In genomic region chrX:134020664-134021063, GRCm38 (mm10) we compare ENCODE assay signal across 27 mouse cellular contexts. TPM values are rescaled to one million over a fixed set of nuclear protein-coding genes. Genes with fewer than 3 reads are reported as not detected.
DNase-seq lines count a peak whose midpoint lies in the region; ATAC-seq and TF ChIP-seq lines count a peak whose summit lies in the region.
"Had no signal": no experiment of that assay in that cellular context is flagged by ENCODE, and none has a peak within 500 bp of the region (broad histone marks: within the 10 kb centered on the region; RNA-seq: fewer than 3 reads in every experiment).

No protein-coding gene starts in this region.

- H3K4me3 ChIP-seq in gastrocnemius, adult 2 months: no peak overlapping the region
- H3K4me3 ChIP-seq in heart, embryonic 16.5 days (ENCODE audit: low read length): no peak overlapping the region
- no peak overlapping the region for H3K4me3 ChIP-seq in heart, embryonic 10.5 days
- H3K4me3 ChIP-seq in lung, embryonic 14.5 days (ENCODE audit: low read depth, low read length): no peak overlapping the region
- no peak overlapping the region for H3K4me3 ChIP-seq in midbrain, embryonic 11.5 days (ENCODE audit: low read depth, low read length)
- H3K4me3 ChIP-seq: erythroblast, embryonic 14.5 days; hindbrain, embryonic 13.5 days; liver, embryonic 12.5 days; midbrain, embryonic 10.5 days had no signal

- WGBS in heart, embryonic 16.5 days: 51% methylated on average over 5 of the region's 5 CpGs
- 51% methylated on average over 5 of the region's 5 CpGs for WGBS in heart, embryonic 10.5 days
- 37% methylated on average over 5 of the region's 5 CpGs for WGBS in lung, embryonic 14.5 days
- 60% methylated on average over 5 of the region's 5 CpGs for WGBS in midbrain, embryonic 11.5 days

- no peaks in the 10 kb centered on the region for H3K36me3 ChIP-seq in heart, embryonic 16.5 days (ENCODE audit: control insufficient read depth, insufficient read depth)
- H3K36me3 ChIP-seq in heart, embryonic 10.5 days: no peaks in the 10 kb centered on the region
- no peaks in the 10 kb centered on the region for H3K36me3 ChIP-seq in lung, embryonic 14.5 days (ENCODE audit: insufficient read depth)
- H3K36me3 ChIP-seq in midbrain, embryonic 11.5 days (ENCODE audit: control insufficient read depth, insufficient read depth, low read length): no peaks in the 10 kb centered on the region
- H3K36me3 ChIP-seq: G1E; hindbrain, embryonic 13.5 days; liver, embryonic 12.5 days; midbrain, embryonic 10.5 days had no signal

- peak; percentile 28; the same call in 1 of the 2 replicates for ATAC-seq in heart, embryonic 16.5 days (replicated peaks; ENCODE audit: extremely low read depth, insufficient read depth, low FRiP score)
- ATAC-seq in lung, embryonic 14.5 days (ENCODE audit: insufficient read depth): no peak
- ATAC-seq in midbrain, embryonic 11.5 days (ENCODE audit: low FRiP score): no peak
- ATAC-seq: intestine, embryonic 16.5 days; liver, embryonic 12.5 days; liver, postnatal 0 days; midbrain, embryonic 16.5 days had no signal

- no peak for TF ChIP-seq CTCF in gastrocnemius, adult 2 months (IDR thresholded peaks at IDR 0.05)
- TF ChIP-seq CTCF in lung, embryonic 14.5 days (IDR thresholded peaks at IDR 0.05; ENCODE audit: low read depth): no peak

- no peaks in the 10 kb centered on the region for H3K4me1 ChIP-seq in heart, embryonic 16.5 days (ENCODE audit: control insufficient read depth, insufficient read depth, low read length)
- H3K4me1 ChIP-seq in heart, embryonic 10.5 days: no peaks in the 10 kb centered on the region
- no peaks in the 10 kb centered on the region for H3K4me1 ChIP-seq in lung, embryonic 14.5 days (ENCODE audit: insufficient read depth)
- H3K4me1 ChIP-seq in midbrain, embryonic 11.5 days (ENCODE audit: control insufficient read depth, insufficient read depth, low read length): no peaks in the 10 kb centered on the region
- H3K4me1 ChIP-seq: hindbrain, embryonic 13.5 days; liver, embryonic 12.5 days; midbrain, embryonic 10.5 days had no signal

- no peaks in the 10 kb centered on the region for H3K9me3 ChIP-seq in heart, embryonic 16.5 days (replicated peaks; ENCODE audit: control insufficient read depth, low read length)
- H3K9me3 ChIP-seq in heart, embryonic 10.5 days: no peaks in the 10 kb centered on the region
- H3K9me3 ChIP-seq in lung, embryonic 14.5 days (ENCODE audit: low read depth, low read length): no peaks in the 10 kb centered on the region
- H3K9me3 ChIP-seq in midbrain, embryonic 11.5 days (ENCODE audit: control insufficient read depth, low read length): no peaks in the 10 kb centered on the region
- H3K9me3 ChIP-seq: G1E; hindbrain, embryonic 13.5 days; liver, embryonic 12.5 days; midbrain, embryonic 10.5 days had no signal

- H3K9ac ChIP-seq in heart, embryonic 16.5 days (ENCODE audit: low read length): no peak overlapping the region
- no peak overlapping the region for H3K9ac ChIP-seq in lung, embryonic 14.5 days
- H3K9ac ChIP-seq in midbrain, embryonic 11.5 days (ENCODE audit: low read length): no peak overlapping the region
- H3K9ac ChIP-seq: hindbrain, embryonic 13.5 days; liver, embryonic 12.5 days; liver, postnatal 0 days had no signal

- H3K27me3 ChIP-seq in heart, embryonic 16.5 days (ENCODE audit: control insufficient read depth, insufficient read depth, low read length): no peaks in the 10 kb centered on the region
- no peaks in the 10 kb centered on the region for H3K27me3 ChIP-seq in heart, embryonic 10.5 days (ENCODE audit: insufficient read depth, poor library complexity, severe bottlenecking)
- no peaks in the 10 kb centered on the region for H3K27me3 ChIP-seq in lung, embryonic 14.5 days (ENCODE audit: insufficient read depth, low read length)
- H3K27me3 ChIP-seq in midbrain, embryonic 11.5 days (ENCODE audit: control insufficient read depth, insufficient read depth, low read length): no peaks in the 10 kb centered on the region
- H3K27me3 ChIP-seq: hindbrain, embryonic 13.5 days; liver, embryonic 12.5 days had no signal

- intact Hi-C loops in gastrocnemius, adult 2 months (cut with DNase I): no loop called here
- intact Hi-C loops in gastrocnemius, postnatal 36 days (cut with DNase I): loop anchor here (5.0 kb wide), 1 partner anchor 88 kb away; no protein-coding TSS in a partner anchor

- no peak for DNase-seq in gastrocnemius, adult 2 months
- DNase-seq in gastrocnemius, postnatal 36 days: no peak
- DNase-seq in heart, embryonic 10.5 days (ENCODE audit: low spot score): no peak
- peak; percentile 23 for DNase-seq in lung, embryonic 14.5 days
- no peak for DNase-seq in lung, postnatal 4 days
- DNase-seq in embryo, embryonic 10.5 days (ENCODE audit: low spot score): peak; percentile 6
- no peak for DNase-seq in midbrain, embryonic 11.5 days (ENCODE audit: low spot score, missing footprints)
- DNase-seq: adrenal gland, adult 8-10 months; cerebellum, adult 8-10 months; cerebellum, postnatal 25 days; gastrocnemius, postnatal 14 days; heart, postnatal 14 days; layer of hippocampus, postnatal 36 days; left cerebral cortex, postnatal 4 days; liver, postnatal 0 days; right cerebral cortex, adult 18-20 months; thymus, adult 18-20 months; thymus, postnatal 25 days had no signal

- peak overlapping the region; percentile 74 for H3K27ac ChIP-seq in gastrocnemius, adult 2 months
- no peak overlapping the region for H3K27ac ChIP-seq in heart, embryonic 16.5 days (ENCODE audit: low read length)
- no peak overlapping the region for H3K27ac ChIP-seq in heart, embryonic 10.5 days
- H3K27ac ChIP-seq in lung, embryonic 14.5 days (ENCODE audit: low read depth): no peak overlapping the region
- no peak overlapping the region for H3K27ac ChIP-seq in midbrain, embryonic 11.5 days (ENCODE audit: low read depth, low read length)
- H3K27ac ChIP-seq: hindbrain, embryonic 13.5 days; liver, embryonic 12.5 days; midbrain, embryonic 10.5 days; stomach, postnatal 0 days had no signal

- H3K4me2 ChIP-seq in heart, embryonic 16.5 days (ENCODE audit: low read depth, low read length): no peak overlapping the region
- H3K4me2 ChIP-seq in lung, embryonic 14.5 days: no peak overlapping the region
- H3K4me2 ChIP-seq in midbrain, embryonic 11.5 days: no peak overlapping the region
- H3K4me2 ChIP-seq: hindbrain, embryonic 13.5 days; liver, embryonic 12.5 days had no signal

RNA-seq across cellular contexts. Expression of gene Cstf2, which starts 38.3 kb away (rescaled TPM):
- total RNA-seq in gastrocnemius, adult 2 months (2021): 1 to 10 TPM; 6.9 to 7.9 TPM
- total RNA-seq in gastrocnemius, postnatal 36 days (2021): 10 to 100 TPM in 1 of 2 experiments, 1 to 10 TPM in 1; 6.6 to 10.7 TPM
- polyA plus RNA-seq in heart, embryonic 16.5 days (2015; fragmentation: Nextera tagmentation; extraction: Ambion mirVana): 25.3 and 25.8 TPM in 2 replicates
- 49.1 and 49.9 TPM in 2 replicates for polyA plus RNA-seq in heart, embryonic 10.5 days (2016; fragmentation: Nextera tagmentation; extraction: Ambion mirVana)
- 62.9 and 65.0 TPM in 2 replicates for polyA plus RNA-seq in lung, embryonic 14.5 days (2014; fragmentation: Nextera tagmentation; extraction: Ambion mirVana)
- polyA plus RNA-seq in midbrain, embryonic 11.5 days (2014; fragmentation: Nextera tagmentation; extraction: Ambion mirVana): 66.9 and 74.0 TPM in 2 replicates

RNA-seq across cellular contexts. Expression of gene Sytl4, which starts 39.1 kb away (rescaled TPM):
- total RNA-seq in gastrocnemius, adult 2 months (2021): under 1 TPM; 0.31 to 0.59 TPM
- under 1 TPM; 0.49 to 0.66 TPM for total RNA-seq in gastrocnemius, postnatal 36 days (2021)
- polyA plus RNA-seq in heart, embryonic 16.5 days (2015; fragmentation: Nextera tagmentation; extraction: Ambion mirVana): 1.9 and 2.8 TPM in 2 replicates
- polyA plus RNA-seq in heart, embryonic 10.5 days (2016; fragmentation: Nextera tagmentation; extraction: Ambion mirVana): 2.9 and 5.0 TPM in 2 replicates
- polyA plus RNA-seq in lung, embryonic 14.5 days (2014; fragmentation: Nextera tagmentation; extraction: Ambion mirVana): 5.1 and 6.7 TPM in 2 replicates
- 1.5 and 1.8 TPM in 2 replicates for polyA plus RNA-seq in midbrain, embryonic 11.5 days (2014; fragmentation: Nextera tagmentation; extraction: Ambion mirVana)
- polyA plus RNA-seq: erythroblast, embryonic 14.5 days; G1E had no signal

Comparison
In these comparisons a context has a peak if more than half of its experiments do, and no peak if none do; other contexts are left out.
1. DNase-seq: peak in lung, embryonic 14.5 days (single experiment) and embryo, embryonic 10.5 days (single experiment); none in gastrocnemius, adult 2 months (single experiment), gastrocnemius, postnatal 36 days (0 of 2), heart, embryonic 10.5 days (single experiment), lung, postnatal 4 days (0 of 2) and midbrain, embryonic 11.5 days (single experiment).